Mouse (Mus musculus) cerebellum, postnatal 14 days (tissue): ENCODE results near the gene Prr36.
A peak's percentile ranks its signal among the peaks of the same experiment; 100 is the strongest.

Experiments used
- DNase-seq, 2 experiments: peaks; one replicate each; pipeline ENCODE4 v3.0.0; 2021; ENCODE audit warnings: mixed read lengths in 2 of 2

Gene Prr36

DNA sequence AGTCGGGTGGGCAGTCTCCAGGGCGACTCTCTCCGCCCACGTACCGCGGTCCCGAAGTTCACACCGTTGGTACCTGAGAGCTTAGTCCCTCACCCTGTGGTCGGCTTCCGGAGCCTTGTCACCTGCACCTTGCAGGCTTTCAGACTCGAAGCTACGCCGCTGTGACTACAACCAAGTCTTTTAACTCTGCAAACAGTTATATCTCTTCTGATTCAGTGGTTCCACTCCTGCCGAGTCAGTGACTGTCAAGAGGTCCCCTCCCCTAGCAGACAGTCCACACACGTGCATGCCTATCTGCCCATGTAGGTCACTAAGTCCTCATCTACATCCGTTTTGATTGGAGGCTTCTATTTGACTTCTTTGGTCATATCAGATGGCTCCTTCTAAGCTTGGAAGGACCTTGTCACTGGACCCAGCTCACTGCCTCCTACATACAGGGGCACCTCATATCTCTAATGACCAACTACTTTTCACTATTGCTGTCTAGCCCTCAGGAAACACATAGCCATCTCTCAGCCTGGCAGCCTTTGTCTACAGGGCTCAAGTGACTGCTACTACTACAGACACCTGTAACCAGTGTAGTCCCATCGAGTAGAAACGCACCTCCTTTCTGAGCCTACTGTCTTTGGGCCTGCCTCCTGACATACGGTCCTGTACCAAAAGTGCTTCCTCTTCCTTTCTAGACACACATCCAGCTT is 22.1 kb upstream of the Prr36 start:
- DNase-seq: no peak

DNA sequence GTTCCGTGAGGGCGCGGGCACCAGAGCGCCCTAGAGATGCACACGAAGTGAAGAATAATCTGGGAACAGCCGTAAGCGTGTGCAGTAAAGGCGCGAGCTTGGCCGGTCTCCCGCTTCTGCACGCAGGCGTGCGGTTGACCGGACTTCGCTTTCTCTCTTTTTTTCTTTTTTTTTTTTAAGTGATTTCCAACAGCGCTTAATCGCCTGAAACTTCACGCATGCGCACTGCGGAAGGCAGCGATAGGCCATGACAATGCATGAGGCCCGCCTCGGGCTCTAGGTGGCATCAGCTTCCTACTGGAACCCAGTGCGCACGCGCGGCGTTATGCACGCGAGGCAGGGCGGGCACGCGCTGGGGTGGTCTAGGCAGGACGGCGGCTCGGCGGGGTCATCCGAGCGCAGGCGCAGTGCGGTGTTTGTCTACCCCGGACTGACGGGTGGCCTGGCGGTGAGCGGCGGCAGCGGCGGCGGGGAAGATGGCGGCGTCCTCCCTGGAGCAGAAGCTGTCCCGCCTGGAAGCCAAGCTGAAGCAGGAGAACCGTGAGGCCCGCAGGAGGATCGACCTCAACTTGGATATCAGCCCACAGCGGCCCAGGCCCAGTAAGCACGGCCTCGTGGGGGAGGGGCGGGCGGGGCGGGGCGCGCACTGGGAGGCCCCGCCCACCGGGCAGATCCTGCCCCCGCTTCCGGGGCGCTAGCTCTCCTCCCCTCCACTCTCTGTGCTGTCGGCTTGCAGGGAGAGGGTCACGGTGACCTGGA is 21.4 kb upstream of the Prr36 start, which contains the start of the genes Map2k7 and Gm49320:
Map2k7 (plus strand) TSS at position 307 of the 759 bp plus-strand sequence.
Gm49320 (plus strand) TSS at position 432 of the 759 bp plus-strand sequence.
- DNase-seq: peak; percentile 100

DNA sequence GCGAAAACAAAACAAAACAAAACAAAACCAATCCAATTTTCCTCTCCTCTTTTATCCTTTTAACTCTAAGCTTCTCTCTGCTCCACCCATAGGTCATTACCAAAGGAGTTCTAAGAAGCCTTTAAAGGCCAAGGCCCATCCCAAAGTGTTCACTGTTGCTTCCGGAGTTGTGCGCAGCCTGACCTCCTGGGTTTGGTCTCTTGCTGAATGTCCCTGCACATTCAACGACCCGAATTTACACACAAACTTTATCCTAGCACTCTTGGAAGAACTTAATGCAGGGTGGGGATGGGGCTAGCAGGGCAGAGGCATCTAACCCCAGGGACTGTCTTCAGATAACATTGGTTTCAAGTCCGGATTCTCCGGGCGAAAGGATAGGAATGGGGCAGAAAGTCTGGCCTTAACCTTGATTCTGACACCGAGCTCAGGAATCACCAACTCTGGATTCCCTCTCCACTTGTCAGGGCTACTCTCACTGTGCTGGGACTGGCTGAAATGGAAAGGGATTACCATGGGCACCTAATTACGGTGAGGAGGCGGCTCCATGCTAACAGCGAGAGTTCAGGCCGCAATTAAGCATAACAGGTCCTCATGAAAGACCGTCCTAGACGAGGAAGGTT is 20.7 kb upstream of the Prr36 start:
- no peak for DNase-seq

DNA sequence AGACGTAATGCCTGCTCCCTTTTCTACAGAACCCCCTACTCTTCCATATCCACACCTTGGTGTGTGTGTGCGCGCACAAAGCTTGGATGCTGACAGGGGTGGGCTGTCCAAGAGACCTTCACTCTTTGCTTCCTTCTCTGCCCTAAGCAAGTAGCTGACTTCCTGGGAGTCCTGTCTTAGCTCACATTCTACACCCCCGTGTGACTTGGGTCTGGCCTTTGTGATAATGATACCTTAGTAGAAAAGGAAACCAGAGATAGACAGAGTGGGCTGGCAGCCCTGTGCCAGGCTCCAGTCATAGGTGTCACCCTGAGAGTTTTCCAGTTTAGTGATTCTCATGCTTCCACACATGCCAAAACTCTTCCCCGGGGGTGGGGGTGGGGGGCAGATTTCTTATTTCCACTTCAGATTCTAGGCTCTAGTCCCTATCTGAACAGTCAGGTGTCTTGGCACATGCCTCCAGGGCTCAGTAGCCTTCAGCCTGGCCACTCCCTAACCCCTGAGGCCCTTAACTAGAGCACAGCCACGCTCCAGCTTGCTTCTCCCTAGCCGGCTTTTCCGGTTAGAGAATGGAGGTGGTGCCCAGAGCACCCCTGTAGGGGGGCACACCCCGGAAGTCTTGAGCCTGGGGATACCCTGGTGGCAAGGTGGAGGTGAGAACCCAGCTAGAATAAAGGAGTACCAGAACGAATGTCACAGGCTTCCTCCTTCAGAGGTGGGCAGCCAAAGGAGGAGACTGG is 13.5 kb upstream of the Prr36 start:
- DNase-seq: peak in 1 of 2 experiments; percentile 2

DNA sequence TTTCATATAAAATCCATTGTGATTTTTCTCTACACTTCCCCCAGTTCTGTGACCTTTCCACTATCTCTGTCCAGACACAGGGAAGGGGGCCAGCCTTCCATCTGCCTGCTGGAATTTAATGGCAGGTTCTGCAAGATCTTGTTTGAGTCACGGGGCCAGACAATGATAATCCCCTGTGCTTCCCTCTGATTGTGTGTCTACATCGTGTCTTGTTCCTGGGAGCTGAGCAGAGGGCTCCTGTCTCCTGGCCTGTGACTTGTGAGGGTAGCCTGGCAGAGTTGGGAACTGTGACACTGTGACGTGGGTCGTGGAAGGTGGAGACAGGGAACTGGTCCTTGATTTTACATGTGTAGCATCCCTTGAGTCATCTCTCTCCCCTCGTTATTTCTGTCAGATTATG is 12.5 kb upstream of the Prr36 start:
- no peak for DNase-seq

DNA sequence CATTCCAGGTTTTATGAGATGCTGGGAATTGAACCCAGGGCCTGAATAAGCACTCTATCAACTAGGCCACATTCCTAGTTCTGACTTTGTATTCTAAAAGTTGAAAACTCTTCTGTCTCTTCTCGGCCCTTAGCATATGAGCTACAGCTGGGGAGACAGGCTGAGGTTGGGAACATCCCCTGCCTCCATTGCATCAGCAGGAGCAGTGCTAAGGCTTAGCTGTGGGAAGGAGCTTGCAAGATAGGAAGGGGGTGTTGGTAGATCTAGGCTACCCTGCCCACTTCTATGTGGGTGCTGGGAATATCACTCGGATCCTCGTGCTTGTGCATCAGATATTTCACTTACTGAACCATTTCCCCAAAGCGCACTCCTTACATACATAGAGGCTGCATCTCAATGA is 10.7 kb upstream of the Prr36 start:
- no peak for DNase-seq

DNA sequence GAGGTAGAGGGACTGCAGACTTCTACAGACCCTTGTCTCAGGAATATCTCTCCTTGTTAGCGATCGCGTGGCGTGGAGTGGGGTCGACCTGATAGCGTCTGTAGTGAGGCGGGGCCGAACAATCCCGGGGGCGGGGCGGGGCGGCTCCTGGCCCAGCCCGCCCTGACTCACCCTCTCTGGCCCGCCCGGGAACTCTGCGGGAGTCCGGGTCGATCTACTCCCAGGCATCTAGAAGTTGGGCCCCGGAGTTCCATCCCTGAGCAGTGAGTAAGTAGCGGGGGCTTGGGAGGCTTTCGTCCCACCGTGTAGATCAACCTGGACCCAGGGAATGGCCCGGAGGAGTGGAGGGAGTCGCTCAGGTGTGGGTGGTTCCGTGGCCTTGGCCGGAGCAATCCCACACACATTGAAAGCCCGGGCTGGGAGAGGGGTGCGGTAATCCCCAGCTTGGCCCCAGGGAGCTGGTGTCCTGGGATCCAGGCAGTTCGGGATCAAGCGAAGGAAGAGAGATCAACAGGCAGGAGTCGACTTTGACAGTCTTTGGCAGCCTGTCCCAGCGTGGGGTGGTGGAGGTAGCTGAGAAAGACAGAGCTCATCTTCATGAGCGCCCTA is 9.6 kb upstream of the Prr36 start, which contains the start of gene Lrrc8e:
Lrrc8e (plus strand) TSS at position 89 of the 609 bp plus-strand sequence.
- DNase-seq: peak in 1 of 2 experiments; percentile 6

DNA sequence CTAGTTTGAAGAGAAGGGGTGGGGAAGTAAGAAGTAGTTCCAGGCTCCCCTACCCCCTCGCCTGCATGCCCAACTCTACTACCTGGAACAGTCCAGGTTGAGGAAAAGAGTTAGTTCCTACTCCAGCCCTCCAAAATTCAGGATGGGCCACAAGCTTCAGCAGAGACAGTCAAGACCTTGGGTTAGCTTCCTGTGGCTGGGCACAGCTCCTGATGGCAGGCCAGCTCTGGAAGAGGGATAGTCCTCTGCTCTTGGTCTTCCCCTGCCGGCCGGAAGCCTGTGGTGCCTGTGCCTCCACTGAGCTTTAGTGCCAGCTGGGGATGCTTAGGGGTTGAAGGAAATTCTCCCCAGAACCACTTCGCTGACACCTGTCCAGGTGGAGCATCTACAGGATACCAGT is 9.1 kb upstream of the Prr36 start:
- DNase-seq: peak in 1 of 2 experiments; percentile 1

DNA sequence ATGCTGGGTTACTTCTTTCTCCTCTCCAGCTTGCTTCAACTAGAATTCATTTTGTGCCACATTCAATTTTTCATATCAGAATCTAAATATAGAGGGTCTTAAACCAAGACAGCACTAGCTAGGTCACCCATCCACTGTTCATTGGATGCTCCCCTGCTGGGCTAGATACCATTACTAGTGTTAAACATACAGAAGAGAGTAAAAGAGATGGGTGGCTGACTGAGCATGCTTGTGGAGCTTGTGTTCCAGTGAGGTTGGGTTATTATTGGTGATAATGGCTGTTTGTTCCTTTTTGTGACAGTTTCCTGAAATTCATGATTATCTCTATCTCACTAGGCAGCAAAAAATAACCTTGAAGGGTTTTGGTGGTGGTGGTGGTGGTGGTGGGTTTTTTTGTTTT is 4.8 kb upstream of the Prr36 start:
- no peak for DNase-seq

DNA sequence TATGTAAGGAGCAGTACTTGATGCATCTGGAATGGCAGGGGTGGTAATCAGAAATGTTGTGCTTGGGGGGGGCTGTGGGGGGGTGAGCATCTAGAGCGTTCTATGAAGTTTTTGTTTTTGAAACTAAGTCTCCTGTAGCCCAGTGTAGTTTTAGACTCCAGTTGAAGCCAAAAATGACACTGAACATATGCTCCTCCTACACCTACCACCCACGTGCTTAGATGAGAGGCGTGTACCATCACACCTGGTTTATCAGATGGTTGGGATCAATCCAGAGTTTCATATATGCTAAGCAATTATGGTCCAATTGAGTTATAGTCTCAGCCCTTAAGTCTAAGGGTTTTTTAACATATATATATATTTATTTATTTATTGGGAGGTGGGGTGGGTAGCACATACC is 2.4 kb upstream of the Prr36 start:
- DNase-seq: no peak

DNA sequence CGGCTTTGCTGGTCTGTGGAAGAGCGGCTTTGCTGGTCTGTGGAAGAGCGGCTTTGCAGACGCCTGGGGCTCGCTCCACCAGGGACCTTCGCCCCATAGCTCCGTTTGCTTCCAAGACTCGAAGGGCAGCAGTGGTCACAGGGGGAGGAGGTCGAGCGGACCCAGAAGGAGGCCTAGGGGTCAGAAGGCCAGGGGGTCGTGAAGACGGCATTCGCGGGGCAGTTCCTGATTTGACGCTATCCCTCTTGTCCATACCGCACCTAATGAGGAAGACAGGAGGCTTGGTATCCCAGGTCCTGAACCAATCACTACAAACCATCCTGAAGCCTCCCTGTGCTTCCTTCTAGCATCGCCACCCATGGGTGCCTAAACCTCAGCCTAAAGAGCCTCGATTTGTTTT is 963 bp downstream of the Prr36 start:
- no peak for DNase-seq

DNA sequence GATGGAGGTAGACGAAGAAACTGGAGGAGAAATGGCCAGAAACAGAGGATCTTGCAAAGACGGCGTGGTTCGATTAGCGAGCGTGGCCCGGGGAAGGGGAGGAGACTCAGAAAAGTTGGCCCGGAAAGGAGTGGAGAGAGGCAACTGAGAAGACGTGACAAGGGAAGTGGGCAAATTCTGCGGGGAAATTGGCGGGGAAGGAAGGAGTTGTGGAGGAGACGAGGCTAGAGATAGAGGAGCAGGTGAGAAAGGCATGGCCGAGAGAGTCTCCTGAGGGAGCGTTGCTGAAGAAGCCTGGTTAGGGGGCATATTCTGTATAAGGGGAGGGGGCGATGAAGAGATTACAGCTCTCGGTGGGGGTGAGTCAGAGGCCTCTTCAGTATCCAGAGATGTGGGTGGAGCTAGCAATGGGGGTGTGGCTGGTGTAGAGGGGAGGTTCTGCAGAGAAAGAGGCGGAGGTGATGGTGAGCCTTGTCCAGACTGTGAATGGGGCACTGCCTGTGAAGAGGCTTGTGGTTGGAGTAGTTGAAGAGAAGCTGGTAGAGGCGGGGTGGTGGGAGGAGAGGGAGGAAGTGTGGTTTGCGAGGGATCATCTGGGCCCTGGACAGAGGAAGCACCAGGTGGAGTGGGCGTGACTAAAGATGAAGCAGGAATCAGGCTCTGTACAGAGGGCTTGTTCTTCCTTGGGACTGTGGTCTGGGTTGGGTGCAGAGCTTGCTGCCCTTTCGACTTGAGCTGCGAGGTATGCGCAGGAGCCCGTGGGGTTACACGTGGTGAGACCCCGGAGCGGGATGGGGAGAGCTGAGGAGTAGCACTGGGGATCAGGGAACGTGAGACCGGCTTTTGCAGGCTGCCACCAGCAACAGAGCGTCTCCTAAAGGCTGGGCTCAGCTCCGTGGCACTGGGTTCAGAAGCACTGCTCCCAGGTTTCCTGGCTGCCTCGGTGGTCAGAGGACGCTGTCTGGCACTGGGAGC is 3.0 kb downstream of the Prr36 start:
- DNase-seq: peak in 1 of 2 experiments; percentile 24

DNA sequence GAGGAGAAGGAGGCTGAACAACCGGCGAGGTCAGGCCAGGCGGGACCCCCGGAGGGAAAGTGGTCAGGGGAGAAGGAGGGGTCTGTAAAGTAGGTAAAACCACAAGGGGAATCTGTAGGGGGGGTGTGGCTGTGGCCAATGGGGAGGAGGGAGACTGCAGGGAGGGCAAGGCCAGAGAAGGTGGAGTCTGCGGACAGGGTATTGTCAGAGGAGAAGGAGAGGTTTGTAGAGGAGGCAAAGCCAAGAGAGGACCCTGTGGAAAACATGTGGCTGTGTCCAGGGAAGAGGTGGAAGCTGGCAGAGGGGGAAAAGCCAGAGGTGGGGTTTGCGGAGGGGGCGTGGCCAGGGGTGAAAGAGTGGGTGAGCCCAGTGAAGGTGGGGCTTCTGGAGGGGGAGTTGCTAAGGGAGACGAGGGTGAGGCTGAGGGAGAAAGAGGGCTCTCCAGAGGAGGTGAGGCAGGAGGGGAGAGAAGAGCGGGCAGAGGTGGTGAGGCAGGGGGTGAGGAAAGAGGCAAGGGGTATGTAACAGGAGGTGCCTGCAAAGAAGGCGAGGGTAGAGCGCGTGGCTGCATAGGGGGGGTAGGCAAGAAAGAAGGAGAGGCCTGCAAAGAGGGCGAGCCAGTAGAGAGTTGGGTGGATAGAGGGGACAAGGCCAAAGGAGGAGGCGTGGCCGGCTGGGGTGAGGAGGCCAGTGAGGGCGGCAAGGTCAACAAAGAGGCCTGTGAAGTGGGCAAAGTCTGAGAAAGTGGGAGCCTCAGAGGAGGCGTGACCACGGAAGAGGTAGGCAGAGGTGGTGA is 3.9 kb downstream of the Prr36 start:
- peak in 1 of 2 experiments; percentile 47 for DNase-seq

DNA sequence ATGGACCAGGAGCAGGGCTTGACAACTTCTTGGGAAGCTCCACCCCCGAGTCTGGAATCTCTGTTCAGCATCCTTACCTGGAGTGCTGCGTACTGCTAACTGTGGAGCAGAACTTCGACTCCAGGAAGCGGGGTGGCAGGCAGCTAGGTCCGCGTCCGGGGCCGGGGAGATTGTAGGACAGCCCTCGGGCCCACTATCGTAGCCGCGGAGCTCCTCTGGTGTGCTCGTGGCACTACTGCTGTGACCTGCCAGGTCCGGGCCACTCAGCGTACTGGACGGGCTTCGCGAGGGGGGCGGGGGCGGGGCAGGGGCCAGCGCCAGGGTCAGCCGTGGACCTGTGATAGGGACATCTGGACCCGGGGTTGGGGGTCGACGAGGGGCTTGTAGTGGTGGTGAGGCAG is 4.5 kb downstream of the Prr36 start:
- DNase-seq: peak in 1 of 2 experiments; percentile 47

DNA sequence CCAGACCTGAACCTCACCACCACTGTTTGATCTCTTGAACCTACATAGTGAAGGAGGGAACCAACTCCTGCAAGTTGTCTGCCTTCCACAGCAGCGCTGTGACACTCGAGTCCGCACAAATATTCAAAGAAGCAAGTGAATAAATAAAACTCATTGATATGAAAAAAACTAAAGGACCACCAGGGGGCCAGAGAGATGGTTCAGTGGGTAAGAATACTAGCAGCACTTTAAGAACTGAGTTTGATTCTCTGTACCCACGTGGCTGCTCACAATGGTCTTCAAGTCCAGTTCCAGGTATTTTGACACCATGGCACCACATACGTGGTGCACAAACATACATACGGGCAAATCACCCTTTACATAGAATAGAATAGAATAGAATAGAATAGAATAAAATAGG is 6.2 kb downstream of the Prr36 start:
- no peak for DNase-seq

DNA sequence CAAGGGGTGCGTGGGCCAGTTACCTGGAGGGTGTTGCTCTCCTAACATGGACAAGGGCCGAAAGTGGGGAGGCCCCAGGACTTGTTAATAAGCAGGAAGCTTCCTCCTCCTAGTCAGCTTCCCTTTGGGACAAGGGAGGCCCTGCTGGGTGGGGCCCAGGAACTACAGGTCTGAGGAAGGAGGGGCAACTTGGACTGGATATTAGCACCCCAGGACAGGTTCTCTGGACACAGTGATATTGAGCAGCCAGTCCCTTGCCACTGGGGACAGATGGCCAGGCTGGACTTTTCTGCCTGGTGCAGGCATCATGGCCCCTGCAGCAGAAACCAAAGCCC is 10.3 kb downstream of the Prr36 start:
- DNase-seq: no peak

DNA sequence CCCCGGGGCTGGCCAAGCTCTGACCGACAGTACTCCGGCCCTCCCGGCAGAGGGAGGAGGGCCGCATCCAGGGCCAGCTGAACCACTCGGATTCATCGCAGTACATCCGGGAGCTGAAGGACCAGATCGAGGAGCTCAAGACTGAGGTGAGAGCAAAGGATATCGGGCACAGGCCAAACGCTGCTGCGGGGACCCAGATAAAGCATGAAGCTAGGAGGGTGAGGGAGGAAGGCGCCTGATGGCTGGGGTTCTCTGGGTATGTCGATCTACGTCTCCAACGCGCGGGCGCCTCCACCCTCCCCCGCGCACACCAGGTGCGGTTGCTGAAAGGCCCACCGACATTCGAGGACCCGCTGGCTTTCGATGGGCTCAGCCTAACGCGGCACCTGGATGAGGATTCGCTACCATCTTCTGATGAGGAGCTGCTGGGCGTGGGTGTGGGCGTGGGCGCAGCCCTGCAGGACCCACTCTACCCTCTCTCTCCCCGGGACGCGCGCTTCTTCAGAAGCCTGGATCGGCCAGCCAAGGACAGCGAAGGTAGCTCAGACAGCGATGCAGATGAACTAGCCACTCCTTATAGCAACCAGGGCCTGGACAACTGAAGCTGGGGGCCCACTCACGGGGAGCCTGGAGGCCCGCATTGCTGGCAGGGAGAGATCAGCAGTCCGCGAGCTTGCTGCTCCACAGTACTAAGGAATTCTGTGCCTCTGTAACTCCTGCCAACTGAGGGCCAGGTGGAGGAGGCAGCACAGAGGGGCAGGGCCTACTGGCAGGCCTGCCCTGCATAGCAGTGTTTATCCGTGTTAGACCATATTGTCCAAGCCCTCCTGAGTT is 10.9 kb downstream of the Prr36 start:
- peak; percentile 48 to 61 for DNase-seq

DNA sequence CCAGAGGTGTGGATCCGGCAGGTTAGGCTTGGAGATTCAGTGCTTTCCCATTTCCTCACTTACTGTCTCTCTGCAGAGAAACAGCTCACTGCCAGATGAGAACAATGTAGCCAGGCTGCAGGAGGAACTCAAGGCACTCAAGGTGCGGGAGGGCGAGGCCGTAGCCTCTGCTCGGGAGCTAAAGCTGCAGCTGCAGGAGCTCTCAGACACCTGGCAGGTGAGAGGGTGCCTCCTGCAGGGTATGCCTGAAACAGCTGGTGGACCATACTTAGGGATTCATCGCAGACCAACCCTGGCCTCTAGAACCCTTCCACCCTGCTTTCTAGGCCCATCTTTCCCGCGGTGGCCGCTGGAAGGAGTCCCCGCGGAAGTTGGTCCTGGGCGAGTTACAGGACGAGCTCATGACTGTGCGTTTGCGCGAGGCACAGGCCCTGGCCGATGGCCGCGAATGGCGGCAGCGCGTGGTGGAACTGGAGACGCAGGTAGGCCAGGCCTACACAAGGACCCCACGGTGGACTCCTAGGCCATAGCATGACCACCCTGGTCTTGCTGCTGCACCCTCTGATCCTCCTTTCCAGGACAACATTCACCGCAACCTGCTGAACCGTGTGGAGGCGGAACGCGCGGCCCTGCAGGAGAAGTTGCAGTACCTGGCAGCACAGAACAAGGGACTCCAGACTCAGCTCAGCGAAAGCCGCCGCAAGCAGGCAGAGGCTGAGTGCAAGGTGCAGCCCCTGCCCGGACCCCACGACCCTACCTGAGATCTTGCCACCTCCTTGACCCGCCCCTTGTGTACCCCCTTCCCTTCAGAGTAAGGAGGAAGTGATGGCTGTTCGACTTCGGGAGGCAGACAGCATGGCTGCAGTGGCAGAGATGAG is 11.8 kb downstream of the Prr36 start:
- DNase-seq: no peak

DNA sequence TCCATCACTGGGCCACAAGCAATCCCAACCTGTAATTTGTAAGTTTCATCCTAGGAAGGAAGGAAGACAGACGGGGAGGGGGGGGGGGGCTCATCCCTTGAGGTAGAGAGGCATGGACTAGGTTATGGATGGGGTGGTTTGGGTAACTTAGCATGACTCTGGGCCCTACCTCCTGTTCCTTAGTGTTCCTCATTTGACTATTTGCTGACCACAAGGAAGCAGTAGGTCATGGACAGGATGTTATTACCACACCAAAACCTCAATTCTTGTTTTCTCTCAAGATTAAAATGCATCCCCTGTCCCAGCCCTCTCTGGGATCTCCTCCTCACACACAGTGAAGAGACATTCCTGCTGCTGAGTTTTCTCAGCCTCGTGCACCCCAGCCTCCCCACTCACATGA is 15.9 kb downstream of the Prr36 start:
- no peak for DNase-seq
